Mouse (Mus musculus) hindbrain, embryonic 16.5 days (tissue): ENCODE results near the gene Ice2. TPM values are rescaled to one million over a fixed set of nuclear protein-coding genes. Genes with fewer than 3 reads are reported as not detected.

Experiments
- ATAC-seq: fragments of 200-750 bp; cut with Nextera tagmentation; 2 replicates; pipeline ENCODE4 v1.8.0; 2017; ENCODE audit warnings: moderate TSS enrichment, moderate library complexity
- H3K27ac ChIP-seq: fragments of 300-500 bp; sonication (generic); 2 replicates; pipeline ENCODE4 v1.5.1; 2014; ENCODE audit warnings: low read depth, mild to moderate bottlenecking, control low read depth, low read length, moderate library complexity
- H3K27me3 ChIP-seq: fragments of 300-500 bp; sonication (generic); replicated peaks from 2 replicates; pipeline ENCODE4 v1.6.1; 2014; ENCODE audit warnings: low read length; ENCODE audit not compliant: control insufficient read depth, insufficient read depth
- H3K36me3 ChIP-seq: fragments of 300-500 bp; sonication (generic); 2 replicates; pipeline ENCODE4 v1.6.1; 2014; ENCODE audit warnings: mild to moderate bottlenecking, low read length, moderate library complexity, mixed read lengths; ENCODE audit not compliant: control insufficient read depth, insufficient read depth
- H3K4me1 ChIP-seq: fragments of 300-500 bp; sonication (generic); 2 replicates; pipeline ENCODE4 v1.6.1; 2014; ENCODE audit warnings: low read depth, low read length; ENCODE audit not compliant: control insufficient read depth, insufficient read depth
- H3K4me2 ChIP-seq: fragments of 300-500 bp; sonication (generic); 2 replicates; pipeline ENCODE4 v1.6.1; 2014; ENCODE audit warnings: mild to moderate bottlenecking, low read length, control low read depth, moderate library complexity
- H3K4me3 ChIP-seq: fragments of 300-500 bp; sonication (generic); 2 replicates; pipeline ENCODE4 v1.5.1; 2014; ENCODE audit warnings: mild to moderate bottlenecking, low read length, control low read depth, moderate library complexity
- H3K9ac ChIP-seq: fragments of 300-500 bp; sonication (generic); 2 replicates; pipeline ENCODE4 v1.6.1; 2014; ENCODE audit warnings: low read depth, mild to moderate bottlenecking, control low read depth, low read length, moderate library complexity
- H3K9me3 ChIP-seq: fragments of 300-500 bp; sonication (generic); 2 replicates; pipeline ENCODE4 v1.6.1; 2014; ENCODE audit warnings: mild to moderate bottlenecking, low read length, moderate library complexity; ENCODE audit not compliant: control insufficient read depth
- WGBS: fragments of 180-500 bp; shearing (Covaris S2); extraction: QIAGEN DNeasy Blood & Tissue Kit; methylation state at CpG from one replicate; pipeline ENCODE4 v1.1.7; 2014; 5-methylcytosine and 5-hydroxymethylcytosine counted together
- polyA plus RNA-seq: library from polyadenylated mRNA; unstranded; fragments of >200 nt; fragmentation: Nextera tagmentation; extraction: Ambion mirVana; gene quantifications from 2 replicates; pipeline ENCODE4 v1.2.1, GENCODE M21; 2015

The Ice2 gene
- polyA plus RNA-seq: 8.3 and 9.4 TPM in 2 replicates

GRCm38 (mm10) chr9:69397760-69398452, at the start of gene Ice2:
TSS of gene Ice2 (plus strand) at chr9:69397906.
- no peaks in the 10 kb centered on the region for H3K36me3 ChIP-seq
- peak; percentile 93 for ATAC-seq
- WGBS: under 1% methylated on average over 43 of the region's 53 CpGs

GRCm38 (mm10) chr9:69349537-69349936, 48.2 kb upstream of the Ice2 start:
- 91% methylated on average over 2 of the region's 2 CpGs for WGBS
- Histone ChIP-seq H3K9me3 (no peaks in the 10 kb centered on the region), H3K4me3 (no peak overlapping the region), H3K4me2 (no peak overlapping the region), H3K27ac (no peak overlapping the region), H3K4me1 (peaks cover 4% of the 10 kb centered on the region), H3K36me3 (no peaks in the 10 kb centered on the region), H3K9ac (no peak overlapping the region), H3K27me3 (no peaks in the 10 kb centered on the region)
- ATAC-seq: no peak

More at GRCm38 (mm10) chr9:69397760-69398452, at the start of gene Ice2:
- Histone ChIP-seq H3K4me1 (peaks cover 9% of the 10 kb centered on the region), H3K4me3 (peak within 1 kb of the TSS; percentile 82), H3K27ac (peak within 1 kb of the TSS; percentile 95), H3K9me3 (no peaks in the 10 kb centered on the region), H3K4me2 (peak within 1 kb of the TSS; percentile 95), H3K9ac (peak within 1 kb of the TSS; percentile 95), H3K27me3 (no peaks in the 10 kb centered on the region)

- WGBS: 64% methylated on average over 6 of the region's 6 CpGs
- ATAC-seq: no peak
- no peaks in the 10 kb centered on the region for H3K36me3 ChIP-seq
- H3K4me2 ChIP-seq: no peak overlapping the region
- no peak overlapping the region for H3K9ac ChIP-seq
- H3K27ac ChIP-seq: no peak overlapping the region
- H3K27me3 ChIP-seq: no peaks in the 10 kb centered on the region
- H3K4me1 ChIP-seq: peaks cover 3% of the 10 kb centered on the region; the same call in 1 of the 2 replicates
- H3K9me3 ChIP-seq: no peaks in the 10 kb centered on the region
- H3K4me3 ChIP-seq: no peak overlapping the region
Observed at GRCm38 (mm10) chr9:69354228-69354627, 43.5 kb upstream of the Ice2 start.

- Histone ChIP-seq H3K27ac (no peak overlapping the region), H3K27me3 (no peaks in the 10 kb centered on the region), H3K9me3 (no peaks in the 10 kb centered on the region), H3K4me2 (no peak overlapping the region), H3K9ac (no peak overlapping the region), H3K36me3 (no peaks in the 10 kb centered on the region), H3K4me3 (no peak overlapping the region), H3K4me1 (peaks cover 3% of the 10 kb centered on the region; the same call in 1 of the 2 replicates)
- WGBS: 33% methylated on average over 3 of the region's 3 CpGs
- ATAC-seq: no peak
Observed at GRCm38 (mm10) chr9:69357834-69358233, 39.9 kb upstream of the Ice2 start.

GRCm38 (mm10) chr9:69358797-69359196, 38.9 kb upstream of the Ice2 start:
- 49% methylated on average over 6 of the region's 6 CpGs for WGBS
- ATAC-seq: no peak
- H3K9ac ChIP-seq: no peak overlapping the region

GRCm38 (mm10) chr9:69361951-69362445, 35.7 kb upstream of the Ice2 start:
- no peak overlapping the region for H3K4me3 ChIP-seq
- no peak overlapping the region for H3K9ac ChIP-seq
- H3K4me2 ChIP-seq: no peak overlapping the region
- no peaks in the 10 kb centered on the region for H3K27me3 ChIP-seq
- H3K4me1 ChIP-seq: peaks cover 3% of the 10 kb centered on the region; the same call in 1 of the 2 replicates
- H3K27ac ChIP-seq: no peak overlapping the region
- no peak for ATAC-seq
- 92% methylated on average over 8 of the region's 8 CpGs for WGBS
- no peaks in the 10 kb centered on the region for H3K9me3 ChIP-seq
- H3K36me3 ChIP-seq: no peaks in the 10 kb centered on the region

More at GRCm38 (mm10) chr9:69358797-69359196, 38.9 kb upstream of the Ice2 start:
- no peaks in the 10 kb centered on the region for H3K36me3 ChIP-seq
- H3K27ac ChIP-seq: no peak overlapping the region
- peaks cover 3% of the 10 kb centered on the region; the same call in 1 of the 2 replicates for H3K4me1 ChIP-seq
- H3K9me3 ChIP-seq: no peaks in the 10 kb centered on the region
- no peaks in the 10 kb centered on the region for H3K27me3 ChIP-seq
- no peak overlapping the region for H3K4me2 ChIP-seq
- H3K4me3 ChIP-seq: no peak overlapping the region

- H3K4me1 ChIP-seq: peaks cover 3% of the 10 kb centered on the region; the same call in 1 of the 2 replicates
- no peaks in the 10 kb centered on the region for H3K9me3 ChIP-seq
- no peak for ATAC-seq
- 33% methylated on average over 4 of the region's 4 CpGs for WGBS
- H3K36me3 ChIP-seq: no peaks in the 10 kb centered on the region
- no peak overlapping the region for H3K4me3 ChIP-seq
- H3K9ac ChIP-seq: no peak overlapping the region
- H3K27me3 ChIP-seq: no peaks in the 10 kb centered on the region
- H3K27ac ChIP-seq: no peak overlapping the region
- H3K4me2 ChIP-seq: no peak overlapping the region
Observed at GRCm38 (mm10) chr9:69362766-69363165, 34.9 kb upstream of the Ice2 start.

GRCm38 (mm10) chr9:69364117-69364516, 33.6 kb upstream of the Ice2 start:
- H3K27ac ChIP-seq: no peak overlapping the region
- 60% methylated on average over 16 of the region's 16 CpGs for WGBS
- no peak overlapping the region for H3K4me3 ChIP-seq
- no peaks in the 10 kb centered on the region for H3K36me3 ChIP-seq
- H3K27me3 ChIP-seq: no peaks in the 10 kb centered on the region
- no peaks in the 10 kb centered on the region for H3K4me1 ChIP-seq
- no peak overlapping the region for H3K4me2 ChIP-seq
- no peaks in the 10 kb centered on the region for H3K9me3 ChIP-seq
- ATAC-seq: no peak
- H3K9ac ChIP-seq: no peak overlapping the region

GRCm38 (mm10) chr9:69367055-69367454, 30.7 kb upstream of the Ice2 start:
- Histone ChIP-seq H3K27ac (no peak overlapping the region), H3K27me3 (no peaks in the 10 kb centered on the region), H3K9me3 (no peaks in the 10 kb centered on the region), H3K9ac (no peak overlapping the region), H3K36me3 (no peaks in the 10 kb centered on the region), H3K4me2 (no peak overlapping the region), H3K4me3 (no peak overlapping the region), H3K4me1 (no peaks in the 10 kb centered on the region)
- no peak for ATAC-seq
- 68% methylated on average over 4 of the region's 4 CpGs for WGBS
